Mouse (Mus musculus): Measurements from ENCODE around the gene Sart3. TPM values are rescaled to one million over a fixed set of nuclear protein-coding genes. Genes with fewer than 3 reads are reported as not detected.
A peak's percentile ranks its signal among the peaks of the same experiment; 100 is the strongest.

Sart3 gene
- polyA plus RNA-seq, 1 experiment from 2014 or later = 47.9 TPM

DNA sequence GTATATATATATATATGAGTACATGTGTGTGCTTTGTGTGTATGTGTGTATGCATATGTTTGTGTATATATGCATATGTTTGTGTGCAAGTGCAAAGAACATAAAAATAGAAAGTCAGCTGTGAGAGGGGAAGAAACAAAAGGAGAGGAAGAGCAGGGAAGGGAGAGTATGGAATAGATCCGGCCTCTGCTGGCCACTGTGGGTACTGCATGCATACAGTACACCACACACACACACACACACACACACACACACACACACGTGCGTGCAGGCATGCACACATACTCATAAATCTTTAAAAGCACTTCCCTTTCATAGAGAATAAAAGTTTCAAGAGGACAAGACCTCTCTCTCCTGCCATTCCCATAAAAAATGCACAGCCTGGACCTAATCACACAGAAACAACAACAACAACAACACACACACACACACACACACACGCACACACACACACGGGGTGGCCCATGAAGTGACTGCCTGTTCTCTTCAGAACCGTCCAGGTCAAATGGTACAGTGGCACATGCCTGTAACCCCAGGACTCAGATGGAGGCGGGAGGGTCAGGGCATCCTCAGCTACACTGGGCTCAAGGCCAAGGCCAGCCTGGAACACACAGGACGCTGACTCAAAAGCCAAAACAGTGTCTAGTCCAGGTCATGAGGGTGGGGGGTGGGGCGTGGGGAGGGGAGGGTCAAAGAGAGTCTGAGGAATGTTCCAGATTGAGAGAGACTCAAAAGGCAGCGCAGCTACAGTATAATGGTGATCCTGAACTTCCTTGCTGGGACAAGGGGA, 49.9 kb downstream of the Sart3 start:
- H3K27ac ChIP-seq (replicated peaks) = no peak overlapping the region
- no peak overlapping the region for H3K4me2 ChIP-seq (replicated peaks)
- no peak overlapping the region for H3K9ac ChIP-seq
- no peak overlapping the region for H3K4me3 ChIP-seq (replicated peaks)
- WGBS = 81% methylated on average over 10 of the region's 10 CpGs
- no peaks in the 10 kb centered on the region for H3K4me1 ChIP-seq
- H3K27me3 ChIP-seq = no peaks in the 10 kb centered on the region
- no peak for ATAC-seq (ENCODE audit: insufficient number of reproducible peaks, low FRiP score, low TSS enrichment, low read depth)
- no peaks in the 10 kb centered on the region for H3K36me3 ChIP-seq
- H3K9me3 ChIP-seq (replicated peaks) = 0 out of 2 replicates have a peak, but pooled peaks cover 4% of the 10 kb centered on the region

- H3K9ac ChIP-seq = no peak overlapping the region
- no peaks in the 10 kb centered on the region for H3K27me3 ChIP-seq
- 0 out of 2 replicates have a peak, but pooled peaks cover 4% of the 10 kb centered on the region for H3K9me3 ChIP-seq (replicated peaks)
- H3K36me3 ChIP-seq = no peaks in the 10 kb centered on the region
- no peak for ATAC-seq (ENCODE audit: insufficient number of reproducible peaks, low FRiP score, low TSS enrichment, low read depth)
- H3K4me3 ChIP-seq (replicated peaks) = no peak overlapping the region
- 74% methylated on average over 8 of the region's 8 CpGs for WGBS
- H3K4me1 ChIP-seq = no peaks in the 10 kb centered on the region
- no peak overlapping the region for H3K27ac ChIP-seq (replicated peaks)
- H3K4me2 ChIP-seq (replicated peaks) = no peak overlapping the region
These were observed 53.1 kb downstream of the Sart3 start for GRCm38 (mm10) chr5:113719221-113719661.

- Histone ChIP-seq H3K27me3 (no peaks in the 10 kb centered on the region), H3K4me2 (replicated peaks) (no peak overlapping the region), H3K9ac (no peak overlapping the region), H3K27ac (replicated peaks) (no peak overlapping the region), H3K4me3 (replicated peaks) (no peak overlapping the region), H3K36me3 (no peaks in the 10 kb centered on the region), H3K9me3 (replicated peaks) (0 out of 2 replicates have a peak, but pooled peaks cover 3% of the 10 kb centered on the region), H3K4me1 (no peaks in the 10 kb centered on the region)
- no peak for ATAC-seq (ENCODE audit: insufficient number of reproducible peaks, low FRiP score, low TSS enrichment, low read depth)
- WGBS = 8% methylated on average over 12 of the region's 12 CpGs
These were observed 55.5 kb downstream of the Sart3 start for GRCm38 (mm10) chr5:113716581-113717388.

- H3K36me3 ChIP-seq = no peaks in the 10 kb centered on the region
- 70% methylated on average over 2 of the region's 2 CpGs for WGBS
- H3K27ac ChIP-seq (replicated peaks) = no peak overlapping the region
- H3K9me3 ChIP-seq (replicated peaks) = 0 out of 2 replicates have a peak, but pooled peaks cover 3% of the 10 kb centered on the region
- H3K27me3 ChIP-seq = no peaks in the 10 kb centered on the region
- H3K4me1 ChIP-seq = no peaks in the 10 kb centered on the region
- no peak overlapping the region for H3K4me2 ChIP-seq (replicated peaks)
- ATAC-seq (ENCODE audit: insufficient number of reproducible peaks, low FRiP score, low TSS enrichment, low read depth) = no peak
- H3K4me3 ChIP-seq (replicated peaks) = no peak overlapping the region
- H3K9ac ChIP-seq = no peak overlapping the region
These were observed 59.4 kb downstream of the Sart3 start for GRCm38 (mm10) chr5:113712861-113713260.

DNA sequence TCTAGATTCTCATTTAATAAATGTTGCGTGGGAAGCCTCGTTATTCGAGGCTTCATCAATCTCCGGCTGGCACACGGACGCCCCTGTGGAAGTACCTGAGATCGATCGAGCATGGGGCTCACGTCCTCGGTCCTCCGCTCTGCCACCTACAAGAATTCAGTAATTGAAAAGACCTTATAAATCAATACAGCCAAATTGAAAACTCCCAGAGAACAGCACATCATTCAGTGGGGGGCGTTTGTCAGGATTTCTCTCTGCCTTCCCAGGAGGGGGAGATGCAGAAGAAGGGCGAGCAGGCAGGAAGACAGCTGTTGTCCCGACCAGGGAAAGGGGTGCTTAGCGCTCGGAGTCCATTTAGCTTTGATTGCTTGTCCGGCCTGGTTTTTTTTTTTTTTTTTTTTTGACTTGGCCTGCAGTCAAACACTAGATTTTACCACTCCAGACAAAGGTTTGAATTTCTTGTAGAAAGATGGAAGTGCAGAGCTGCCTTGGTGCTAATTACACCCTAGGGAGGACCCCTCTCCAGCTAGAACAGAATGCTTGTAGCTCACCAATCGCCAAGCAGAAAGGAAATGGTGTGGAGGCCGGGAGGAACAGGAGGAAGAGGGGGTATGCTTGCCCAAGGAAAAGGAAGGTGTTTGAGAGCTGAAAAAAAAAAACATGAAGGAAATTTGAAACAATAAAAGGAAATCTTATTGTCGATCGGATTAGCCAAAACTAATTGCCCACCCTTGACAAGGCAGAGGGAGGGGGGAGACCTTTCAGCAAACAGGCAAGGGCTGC, 68.3 kb downstream of the Sart3 start:
- no peak overlapping the region for H3K9ac ChIP-seq
- H3K4me2 ChIP-seq (replicated peaks) = no peak overlapping the region
- no peak for ATAC-seq (ENCODE audit: insufficient number of reproducible peaks, low FRiP score, low TSS enrichment, low read depth)
- no peak overlapping the region for H3K4me3 ChIP-seq (replicated peaks)
- no peak overlapping the region for H3K27ac ChIP-seq (replicated peaks)
- H3K36me3 ChIP-seq = no peaks in the 10 kb centered on the region
- no peaks in the 10 kb centered on the region for H3K9me3 ChIP-seq (replicated peaks)
- H3K27me3 ChIP-seq = no peaks in the 10 kb centered on the region
- H3K4me1 ChIP-seq = no peaks in the 10 kb centered on the region
- WGBS = 61% methylated on average over 21 of the region's 21 CpGs

- H3K9ac ChIP-seq = no peak overlapping the region
- no peak overlapping the region for H3K4me3 ChIP-seq (replicated peaks)
- WGBS = 79% methylated on average over 19 of the region's 19 CpGs
- no peaks in the 10 kb centered on the region for H3K27me3 ChIP-seq
- H3K36me3 ChIP-seq = no peaks in the 10 kb centered on the region
- ATAC-seq (ENCODE audit: insufficient number of reproducible peaks, low FRiP score, low TSS enrichment, low read depth) = no peak
- H3K4me1 ChIP-seq = no peaks in the 10 kb centered on the region
- no peak overlapping the region for H3K4me2 ChIP-seq (replicated peaks)
- no peak overlapping the region for H3K27ac ChIP-seq (replicated peaks)
- no peaks in the 10 kb centered on the region for H3K9me3 ChIP-seq (replicated peaks)
These were observed 71.8 kb downstream of the Sart3 start for GRCm38 (mm10) chr5:113700388-113701023.

DNA sequence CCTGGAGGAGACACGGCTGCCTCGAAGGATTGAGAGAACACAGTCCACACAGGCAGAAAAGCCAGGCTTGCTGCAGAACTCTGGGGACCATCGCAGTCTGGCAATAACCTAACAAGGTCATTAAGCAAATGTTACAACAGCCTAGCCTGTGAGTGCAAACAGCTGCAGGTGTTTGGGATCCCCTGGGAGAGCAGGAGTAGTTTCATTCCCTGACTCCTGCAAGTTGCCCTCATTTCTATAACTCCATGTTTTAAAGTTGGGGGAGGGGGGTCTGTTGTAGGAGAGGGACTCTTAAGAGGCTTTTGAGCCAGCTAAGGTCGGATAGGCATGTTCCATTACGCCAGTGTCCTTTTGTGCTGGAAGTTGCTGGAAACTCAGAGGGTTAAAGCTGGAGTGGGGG, 77.9 kb downstream of the Sart3 start:
- ATAC-seq (ENCODE audit: insufficient number of reproducible peaks, low FRiP score, low TSS enrichment, low read depth) = no peak
- H3K4me2 ChIP-seq (replicated peaks) = no peak overlapping the region
- H3K27ac ChIP-seq (replicated peaks) = 0 out of 2 replicates have a peak overlapping the region, but pooled peaks have one; percentile 13
- H3K4me3 ChIP-seq (replicated peaks) = no peak overlapping the region
- no peaks in the 10 kb centered on the region for H3K36me3 ChIP-seq
- H3K27me3 ChIP-seq = no peaks in the 10 kb centered on the region
- 32% methylated on average over 5 of the region's 5 CpGs for WGBS
- H3K9ac ChIP-seq = no peak overlapping the region
- peaks cover 12% of the 10 kb centered on the region for H3K4me1 ChIP-seq
- H3K9me3 ChIP-seq (replicated peaks) = no peaks in the 10 kb centered on the region

DNA sequence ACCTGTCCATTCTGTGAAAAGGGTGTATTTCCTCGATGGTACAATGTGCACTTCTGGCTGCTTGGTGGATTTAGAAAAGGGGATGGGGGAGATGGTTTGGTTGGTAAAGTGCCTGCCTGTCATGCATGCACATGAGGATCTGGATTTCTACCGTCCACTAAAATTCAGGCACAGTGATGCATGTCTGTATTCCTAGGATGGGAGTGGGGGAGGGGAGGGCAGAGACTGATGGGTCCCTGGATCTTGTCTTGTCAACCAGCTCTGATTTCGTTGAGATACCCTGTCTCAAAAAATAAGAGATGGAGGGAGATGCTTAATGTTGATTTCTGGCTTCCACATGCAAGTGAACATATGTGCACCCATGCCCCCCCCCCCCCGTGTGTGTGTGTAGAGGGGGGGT, 78.3 kb downstream of the Sart3 start:
- Histone ChIP-seq H3K4me3 (replicated peaks) (no peak overlapping the region), H3K4me1 (peaks cover 12% of the 10 kb centered on the region), H3K9me3 (replicated peaks) (no peaks in the 10 kb centered on the region), H3K4me2 (replicated peaks) (no peak overlapping the region), H3K27me3 (no peaks in the 10 kb centered on the region), H3K9ac (no peak overlapping the region), H3K36me3 (no peaks in the 10 kb centered on the region), H3K27ac (replicated peaks) (no peak overlapping the region)
- 54% methylated on average over 4 of the region's 4 CpGs for WGBS
- ATAC-seq (ENCODE audit: insufficient number of reproducible peaks, low FRiP score, low TSS enrichment, low read depth) = no peak

DNA sequence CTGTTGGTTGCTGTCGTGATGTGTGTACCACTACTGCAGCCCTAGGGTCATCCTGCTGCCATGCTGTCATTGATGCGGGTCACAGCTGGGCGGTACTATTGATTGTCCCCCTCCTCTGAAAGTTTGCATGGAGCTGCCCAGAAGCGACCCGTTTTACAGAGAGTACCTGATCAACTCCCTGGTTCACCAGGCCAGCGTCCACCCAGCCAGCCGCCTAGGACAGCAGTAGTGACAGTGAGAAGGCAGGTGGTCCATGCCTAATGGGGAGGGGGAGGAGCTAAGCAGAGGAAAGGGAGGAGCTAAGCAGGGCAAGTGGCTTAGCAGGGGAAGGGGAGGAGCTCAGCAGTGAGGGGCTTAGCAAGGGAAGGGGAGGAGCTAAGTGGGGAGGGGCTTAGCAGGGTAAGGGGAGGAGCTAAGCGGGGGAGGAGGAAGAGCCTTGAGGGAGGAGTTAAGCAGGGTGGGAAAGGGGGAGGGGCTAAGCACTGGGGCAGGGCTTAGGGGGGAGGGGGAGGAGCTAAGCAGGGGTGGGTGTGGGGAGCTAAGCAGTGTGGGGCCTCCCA, 79.0 kb downstream of the Sart3 start:
- no peak overlapping the region for H3K27ac ChIP-seq (replicated peaks)
- H3K27me3 ChIP-seq = no peaks in the 10 kb centered on the region
- H3K9ac ChIP-seq = no peak overlapping the region
- no peak overlapping the region for H3K4me3 ChIP-seq (replicated peaks)
- no peak overlapping the region for H3K4me2 ChIP-seq (replicated peaks)
- WGBS = 85% methylated on average over 8 of the region's 8 CpGs
- H3K36me3 ChIP-seq = no peaks in the 10 kb centered on the region
- no peak for ATAC-seq (ENCODE audit: insufficient number of reproducible peaks, low FRiP score, low TSS enrichment, low read depth)
- no peaks in the 10 kb centered on the region for H3K9me3 ChIP-seq (replicated peaks)
- peaks cover 12% of the 10 kb centered on the region for H3K4me1 ChIP-seq
